Mouse (Mus musculus) hematopoietic stem cell, adult 5-6 weeks (primary cell): ENCODE measurements around the gene 1700013F07Rik. TPM values are rescaled to one million over a fixed set of nuclear protein-coding genes. Genes with fewer than 3 reads are reported as not detected.
"Not testable (repeated sequence)": the region's sequence is repeated elsewhere in the genome, so short reads cannot be mapped to it uniquely, and the experiment has no call there.

Experiments used
- ATAC-seq, 2 experiments: fragments of 125-278 bp in 1 of 2; replicated peaks in 1 of 2; 2 replicates each; pipeline ENCODE4 v1.8.0; 2016 to 2017; ENCODE audit warnings: inconsistent platforms in 2 of 2, mild to moderate bottlenecking in 2 of 2, moderate number of reproducible peaks in 2 of 2, low read depth in 1 of 2, moderate TSS enrichment in 1 of 2; ENCODE audit not compliant: low FRiP score in 2 of 2, poor library complexity in 2 of 2, severe bottlenecking in 2 of 2, insufficient read depth in 1 of 2, low TSS enrichment in 1 of 2
- total RNA-seq: library from RNA; stranded (forward); fragments of 172-1452, 232-1000 nt; gene quantifications from 2 replicates; pipeline ENCODE4 v1.2.3, GENCODE M21; 2017

The 1700013F07Rik gene
- not detected in 2 replicates for total RNA-seq

DNA sequence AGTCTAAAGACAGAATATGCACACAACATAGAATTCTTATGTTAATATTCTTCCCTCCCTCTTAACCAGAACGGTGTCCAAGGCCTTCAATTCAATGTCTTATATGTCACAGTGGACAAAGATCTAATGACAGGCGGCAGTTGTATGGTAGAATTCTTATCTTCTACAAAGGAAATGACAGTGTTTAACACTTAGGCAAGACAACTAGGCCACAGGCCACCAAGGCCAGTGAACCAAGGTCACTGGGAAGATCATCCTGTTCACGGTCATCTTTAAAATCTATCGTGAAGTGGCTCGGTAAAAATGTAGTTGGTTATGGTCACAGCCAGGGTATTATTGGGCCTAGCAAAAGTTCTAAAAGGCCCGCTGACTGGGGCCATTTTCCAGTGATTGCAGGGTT, at the start of gene 1700013F07Rik:
Gene 1700013F07Rik, plus strand, starts transcription at position 200 of the 400 bp plus-strand sequence.
- ATAC-seq = no peak

DNA sequence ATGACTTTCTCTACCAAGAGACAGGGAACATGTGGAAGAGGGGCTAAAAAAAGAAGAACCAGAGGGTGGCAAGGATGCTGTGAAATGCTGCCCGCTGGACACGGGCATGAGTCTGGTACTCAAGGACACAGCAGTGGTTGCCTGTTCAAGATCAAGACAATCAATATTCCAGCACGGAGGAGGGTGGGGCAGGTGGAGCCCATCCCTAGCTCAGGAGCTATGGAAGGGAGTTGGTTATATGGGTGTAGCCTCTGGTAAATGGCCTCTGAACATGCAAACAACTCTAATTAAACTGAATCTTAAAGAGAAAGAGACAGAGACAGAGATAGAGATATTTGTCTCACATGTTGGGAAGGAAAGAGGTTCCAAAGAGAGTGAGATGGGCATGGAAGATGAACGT, 49.2 kb upstream of the 1700013F07Rik start:
- ATAC-seq = no peak

DNA sequence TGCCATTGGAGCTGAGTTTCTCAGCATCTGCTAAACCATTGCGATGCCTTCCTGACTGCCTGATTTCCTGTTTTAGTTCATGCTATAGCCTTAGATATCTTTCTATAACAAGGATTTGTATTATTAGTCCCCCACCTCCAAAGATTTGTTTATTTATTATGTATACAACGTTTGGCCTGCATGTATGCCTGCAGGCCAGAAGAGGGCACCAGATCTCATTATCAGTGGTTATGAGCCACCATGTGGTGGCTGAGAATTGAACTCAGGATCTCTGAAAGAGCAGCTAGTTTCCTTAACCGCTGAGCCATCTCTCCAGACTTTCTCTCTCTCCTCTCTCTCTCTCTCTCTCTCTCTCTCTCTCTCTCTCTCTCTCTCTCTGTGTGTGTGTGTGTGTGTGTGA, 44.0 kb upstream of the 1700013F07Rik start:
- ATAC-seq = no peak

DNA sequence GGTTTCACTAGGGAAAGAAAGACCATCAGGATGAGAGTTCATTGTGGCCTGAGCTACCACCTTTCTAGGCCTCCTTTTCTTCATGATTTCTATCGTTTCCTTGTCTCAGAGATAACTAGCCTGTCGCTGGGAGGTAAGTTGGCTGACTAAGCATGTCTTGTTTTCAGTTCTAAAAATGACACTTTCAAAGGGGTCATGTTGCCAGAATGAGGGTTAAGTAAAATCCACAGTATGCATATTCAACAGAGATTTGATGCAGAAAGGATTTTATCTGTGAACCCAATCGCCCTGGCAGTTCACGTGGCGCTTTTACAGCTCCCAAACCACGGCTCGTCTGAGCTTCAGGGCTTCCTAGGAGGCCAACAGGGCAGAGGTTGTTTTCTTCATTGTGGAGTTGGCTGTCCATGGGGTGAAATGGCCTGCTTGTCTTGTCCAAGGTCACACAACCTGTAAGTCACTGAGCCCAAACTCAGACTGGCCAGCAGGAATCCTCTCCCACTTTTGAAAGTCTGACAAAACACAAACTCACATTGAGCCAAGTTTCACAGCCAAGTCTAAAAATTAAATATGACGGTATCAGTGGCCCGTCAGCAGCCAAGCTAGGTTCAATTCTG, 39.0 kb upstream of the 1700013F07Rik start:
- ATAC-seq = no peak

DNA sequence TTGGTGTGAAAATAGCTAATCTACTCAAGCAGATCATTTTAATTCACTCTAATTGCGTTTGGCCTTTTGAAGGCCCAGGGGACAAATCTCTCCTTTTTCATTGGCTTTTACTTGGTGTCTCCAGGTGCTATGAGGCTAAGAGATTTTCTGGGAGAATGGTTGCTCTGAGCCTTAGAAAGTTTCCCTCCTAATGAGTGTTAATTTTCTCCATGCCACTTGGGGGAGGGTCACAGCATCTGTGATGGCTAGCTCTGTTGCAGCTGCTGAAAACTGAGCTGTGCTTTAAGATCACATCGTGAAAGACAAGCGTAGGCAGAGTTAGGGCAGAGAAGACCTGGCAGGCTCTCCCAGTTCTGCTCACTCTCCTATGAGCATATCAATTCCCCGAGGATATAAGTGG, 38.5 kb upstream of the 1700013F07Rik start:
- ATAC-seq = no peak

- no peak for ATAC-seq
These were observed 36.3 kb upstream of the 1700013F07Rik start for GRCm38 (mm10) chr3:108497602-108498001.

DNA sequence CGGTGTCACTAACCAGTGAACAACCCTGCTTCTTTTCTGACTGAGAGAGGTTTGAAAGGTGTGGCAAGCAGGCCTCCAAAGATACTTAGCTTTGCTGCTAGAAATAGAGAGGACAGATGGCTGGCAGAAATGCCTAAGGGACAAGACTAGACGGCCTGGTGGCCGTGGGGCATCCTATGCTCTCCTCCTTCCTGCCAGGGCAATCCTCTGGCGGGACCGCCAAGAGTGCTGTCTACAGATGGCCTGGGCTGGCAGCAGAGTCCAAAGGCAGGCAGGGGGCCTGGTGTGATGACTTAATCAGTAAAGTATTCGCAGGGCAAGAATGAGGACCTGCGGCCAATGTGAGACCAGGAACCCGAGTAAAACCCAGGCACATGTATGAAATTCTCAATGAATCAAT, 34.1 kb upstream of the 1700013F07Rik start:
- ATAC-seq = no peak

GRCm38 (mm10) chr3:108501411-108501810, 32.5 kb upstream of the 1700013F07Rik start:
- ATAC-seq = not testable (repeated sequence)

DNA sequence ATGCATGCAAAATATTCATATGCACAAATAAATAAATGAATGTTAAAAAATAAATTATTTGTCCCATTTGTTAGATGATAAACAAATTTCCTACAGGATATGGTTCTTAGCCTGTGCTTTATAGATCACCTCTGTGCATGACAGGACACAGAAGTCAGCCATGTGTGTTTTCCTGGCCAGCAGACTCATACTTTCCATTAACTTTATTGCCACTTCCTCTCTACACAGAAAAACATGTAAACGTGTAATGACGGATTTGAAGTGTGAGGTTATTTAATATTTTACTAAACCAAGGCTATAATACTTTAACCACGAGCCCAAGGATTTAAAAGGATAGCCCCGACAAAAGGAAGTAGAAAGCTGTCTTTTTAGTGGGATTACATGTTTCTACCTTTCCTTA, 30.0 kb upstream of the 1700013F07Rik start:
- ATAC-seq = no peak

DNA sequence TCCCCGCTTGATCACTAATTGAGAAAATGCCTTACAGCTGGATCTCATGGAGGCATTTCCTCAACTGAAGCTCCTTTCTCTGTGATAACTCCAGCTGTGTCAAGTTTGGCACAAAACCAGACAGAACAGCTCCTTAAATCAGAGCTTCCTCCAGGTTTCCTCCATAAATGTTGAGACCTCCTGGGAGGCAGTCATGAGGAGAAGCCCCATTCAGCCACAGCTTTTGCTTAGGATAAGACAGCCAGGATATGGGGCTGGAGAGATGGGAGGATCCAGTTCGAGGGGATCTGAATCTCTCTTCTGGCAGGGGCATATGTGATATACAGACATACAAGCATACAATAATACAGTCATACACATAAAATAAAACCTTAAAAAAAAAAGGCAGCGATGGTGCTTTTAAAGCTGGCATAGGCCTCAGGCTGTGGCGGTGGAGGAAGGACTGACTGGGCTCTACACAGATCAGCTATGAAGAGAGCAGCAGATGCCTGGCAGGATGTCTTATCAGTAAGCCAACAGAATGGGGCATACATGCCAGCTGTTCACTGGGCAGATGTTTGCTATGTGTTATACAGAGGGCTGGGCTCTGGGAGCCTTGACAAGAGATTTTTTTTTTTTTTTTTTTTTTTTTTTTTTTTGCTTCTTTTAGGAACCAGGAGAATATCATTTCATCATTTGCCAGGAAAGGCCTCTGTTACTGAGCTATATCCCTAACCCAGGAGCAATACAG, 25.0 kb upstream of the 1700013F07Rik start:
- peak; percentile 40 to 69; a peak in 1 of 4 replicates for ATAC-seq

- no peak for ATAC-seq
These were observed 23.8 kb upstream of the 1700013F07Rik start for GRCm38 (mm10) chr3:108510156-108510555.

- peak in 1 of 2 experiments; percentile 19; a peak in 2 of 4 replicates for ATAC-seq
These were observed 23.1 kb upstream of the 1700013F07Rik start for GRCm38 (mm10) chr3:108510716-108511483.

- no peak for ATAC-seq
These were observed 20.5 kb upstream of the 1700013F07Rik start for GRCm38 (mm10) chr3:108513465-108513864.

DNA sequence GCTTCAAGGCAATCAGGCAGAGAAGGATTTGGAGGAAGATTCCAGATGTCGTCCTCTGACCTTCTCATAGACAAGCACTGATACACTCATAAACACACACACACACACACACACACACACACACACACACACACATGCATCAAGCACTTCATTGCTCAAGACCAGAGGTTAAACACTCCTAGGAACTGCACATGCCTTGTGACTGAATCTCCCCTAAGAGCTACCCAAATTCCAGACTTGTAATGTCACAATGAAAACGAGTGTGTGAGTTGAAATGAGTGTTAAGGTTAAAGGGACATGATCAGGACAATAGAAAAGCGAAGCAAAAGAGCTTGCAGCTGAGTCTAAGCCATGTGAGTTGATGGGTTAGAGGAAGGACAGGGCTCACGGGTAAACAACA, 15.7 kb upstream of the 1700013F07Rik start:
- no peak for ATAC-seq

- ATAC-seq = no peak
These were observed 10.5 kb upstream of the 1700013F07Rik start for GRCm38 (mm10) chr3:108523415-108523814.

DNA sequence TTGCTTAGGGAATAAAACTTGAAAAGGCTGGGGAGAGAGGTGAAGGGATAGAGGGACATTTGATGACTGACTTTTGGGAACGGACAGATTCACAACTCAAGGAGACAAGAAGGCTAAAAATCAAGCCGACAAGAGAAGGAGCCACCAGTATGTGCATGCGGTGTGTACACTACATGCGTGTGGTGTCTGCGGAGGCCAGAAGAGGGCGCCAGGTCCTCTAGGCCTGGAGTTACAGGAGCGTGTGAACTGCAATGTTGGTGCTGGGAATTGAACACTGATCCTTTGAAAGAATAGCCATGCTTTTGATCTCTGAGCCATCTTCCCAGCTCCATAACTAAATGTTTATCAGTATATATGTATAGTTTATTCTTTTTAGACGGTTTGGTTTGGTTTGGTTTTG, 5.5 kb upstream of the 1700013F07Rik start:
- no peak for ATAC-seq

DNA sequence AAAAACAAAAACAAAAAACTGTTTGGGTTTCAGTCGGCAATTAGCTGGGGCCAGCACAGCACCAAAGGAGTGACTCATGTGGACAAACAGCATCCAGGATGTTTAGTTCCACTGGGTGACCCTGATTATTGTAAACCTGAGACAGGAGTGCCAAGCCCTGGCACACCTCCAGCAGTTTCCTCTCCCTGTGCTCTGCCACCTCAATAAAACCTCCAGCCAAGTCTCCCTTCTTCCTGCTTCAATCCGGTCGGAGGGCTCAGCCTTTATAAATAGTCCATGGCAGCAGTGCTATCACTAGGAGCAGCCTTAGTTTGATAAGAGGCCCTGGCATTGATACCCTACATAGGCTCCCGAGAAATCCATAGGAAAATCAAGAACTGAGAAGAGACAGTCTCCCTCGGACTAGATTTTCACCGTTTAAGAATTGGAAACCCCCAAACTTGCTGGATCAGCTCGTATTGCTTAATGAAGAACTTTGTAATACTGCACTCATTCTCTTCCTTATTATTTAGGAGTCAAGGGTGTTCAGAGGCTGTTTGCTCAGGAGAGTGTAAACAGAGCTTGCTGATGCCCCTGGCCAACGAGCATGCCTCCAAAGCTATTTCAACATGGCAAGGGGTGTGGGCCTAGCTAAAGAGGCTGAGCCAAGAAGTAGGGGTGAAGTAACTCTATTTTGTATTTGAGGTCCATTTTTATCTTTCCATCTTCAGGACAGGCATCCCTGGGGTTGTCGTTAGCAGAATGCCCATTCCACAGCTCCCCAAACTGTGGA, 650 bp upstream of the 1700013F07Rik start:
- ATAC-seq = no peak
